Mouse (Mus musculus): Measurements from ENCODE around the gene Tmem138.

GRCm38 (mm10) chr19:10557430-10557829 is 19.7 kb downstream of the Tmem138 start:
- no peak for TF ChIP-seq CTCF (IDR thresholded peaks at IDR 0.05; ENCODE audit: low read depth, low read length)
- TF ChIP-seq POLR2A (IDR thresholded peaks at IDR 0.05; ENCODE audit: borderline replicate concordance, low read depth, low read length), result no peak

Measured in bone marrow macrophage, adult 2 months (primary cell).